Mouse (Mus musculus) forebrain, embryonic 15.5 days (tissue): ENCODE measurements around the gene Plcb1. TPM values are rescaled to one million over a fixed set of nuclear protein-coding genes. Genes with fewer than 3 reads are reported as not detected.
A peak's percentile ranks its signal among the peaks of the same experiment; 100 is the strongest.

ENCODE experiments used
- ATAC-seq: fragments of 200-750 bp; cut with Nextera tagmentation; replicated peaks from 2 replicates; pipeline ENCODE4 v1.8.0; 2017; ENCODE audit warnings: mild to moderate bottlenecking, moderate TSS enrichment, moderate library complexity
- H3K27ac ChIP-seq: fragments of 300-500 bp; sonication (generic); replicated peaks from 2 replicates; pipeline ENCODE4 v1.5.1; 2015; ENCODE audit warnings: mild to moderate bottlenecking, inconsistent platforms
- H3K27me3 ChIP-seq: fragments of 300-500 bp; sonication (generic); 2 replicates; pipeline ENCODE4 v1.6.1; 2015; ENCODE audit warnings: inconsistent platforms
- H3K36me3 ChIP-seq: fragments of 300-500 bp; sonication (generic); 2 replicates; pipeline ENCODE4 v1.6.1; 2015; ENCODE audit warnings: mild to moderate bottlenecking, inconsistent platforms
- H3K4me1 ChIP-seq: fragments of 300-500 bp; sonication (generic); 2 replicates; pipeline ENCODE4 v1.6.1; 2015; ENCODE audit warnings: inconsistent platforms
- H3K4me2 ChIP-seq: fragments of 300-500 bp; sonication (generic); replicated peaks from 2 replicates; pipeline ENCODE4 v1.6.1; 2015; ENCODE audit warnings: mild to moderate bottlenecking, inconsistent platforms
- H3K4me3 ChIP-seq: fragments of 300-500 bp; sonication (generic); 2 replicates; pipeline ENCODE4 v1.5.1; 2015; ENCODE audit warnings: mild to moderate bottlenecking, inconsistent platforms
- H3K9ac ChIP-seq: fragments of 300-500 bp; sonication (generic); replicated peaks from 2 replicates; pipeline ENCODE4 v1.6.1; 2015; ENCODE audit warnings: mild to moderate bottlenecking, inconsistent platforms
- H3K9me3 ChIP-seq: fragments of 300-500 bp; sonication (generic); 2 replicates; pipeline ENCODE4 v1.6.1; 2016; ENCODE audit warnings: inconsistent platforms
- WGBS: fragments of 180-500 bp; shearing (Covaris S2); methylation state at CpG from one replicate; pipeline ENCODE4 v1.1.7; 2015; ENCODE audit warnings: mixed read lengths; 5-methylcytosine and 5-hydroxymethylcytosine counted together
- polyA plus RNA-seq: library from polyadenylated mRNA; unstranded; fragments of >200 nt; fragmentation: Nextera tagmentation; extraction: Ambion mirVana; gene quantifications from 2 replicates; pipeline ENCODE4 v1.2.1, GENCODE M21; 2015

The Plcb1 gene
- polyA plus RNA-seq, 1 experiment from 2014 or later = 45.8 TPM

- H3K9me3 ChIP-seq = no peaks in the 10 kb centered on the region
- no peak overlapping the region for H3K4me3 ChIP-seq
- H3K27me3 ChIP-seq = no peaks in the 10 kb centered on the region
- WGBS = 72% methylated on average over 6 of the region's 6 CpGs
- H3K27ac ChIP-seq = no peak overlapping the region
- no peak overlapping the region for H3K4me2 ChIP-seq
- H3K4me1 ChIP-seq = no peaks in the 10 kb centered on the region
- H3K36me3 ChIP-seq = no peaks in the 10 kb centered on the region
- ATAC-seq = no peak
- H3K9ac ChIP-seq = no peak overlapping the region
Observed at GRCm38 (mm10) chr2:134844391-134845238, 58.7 kb downstream of the Plcb1 start.

GRCm38 (mm10) chr2:134845239-134845738 is 59.4 kb downstream of the Plcb1 start:
- Histone ChIP-seq H3K4me2 (no peak overlapping the region), H3K27ac (no peak overlapping the region), H3K36me3 (no peaks in the 10 kb centered on the region), H3K9ac (no peak overlapping the region), H3K9me3 (no peaks in the 10 kb centered on the region), H3K27me3 (no peaks in the 10 kb centered on the region), H3K4me1 (no peaks in the 10 kb centered on the region), H3K4me3 (no peak overlapping the region)
- ATAC-seq = no peak
- WGBS = 68% methylated on average over 3 of the region's 3 CpGs

GRCm38 (mm10) chr2:134846555-134846954 is 60.7 kb downstream of the Plcb1 start:
- WGBS = 91% methylated on average over 3 of the region's 3 CpGs
- Histone ChIP-seq H3K27me3 (no peaks in the 10 kb centered on the region), H3K27ac (no peak overlapping the region), H3K9me3 (no peaks in the 10 kb centered on the region), H3K36me3 (no peaks in the 10 kb centered on the region), H3K9ac (no peak overlapping the region), H3K4me3 (no peak overlapping the region), H3K4me2 (no peak overlapping the region), H3K4me1 (no peaks in the 10 kb centered on the region)
- no peak for ATAC-seq

GRCm38 (mm10) chr2:134851189-134852171 is 65.6 kb downstream of the Plcb1 start:
- Histone ChIP-seq H3K4me3 (no peak overlapping the region), H3K4me1 (no peaks in the 10 kb centered on the region), H3K9ac (no peak overlapping the region), H3K4me2 (no peak overlapping the region), H3K9me3 (no peaks in the 10 kb centered on the region), H3K27me3 (no peaks in the 10 kb centered on the region), H3K27ac (no peak overlapping the region), H3K36me3 (no peaks in the 10 kb centered on the region)
- WGBS = 80% methylated on average over 13 of the region's 13 CpGs
- ATAC-seq = no peak

- Histone ChIP-seq H3K4me1 (no peaks in the 10 kb centered on the region), H3K4me2 (no peak overlapping the region), H3K4me3 (no peak overlapping the region), H3K27me3 (no peaks in the 10 kb centered on the region), H3K9me3 (no peaks in the 10 kb centered on the region), H3K36me3 (no peaks in the 10 kb centered on the region), H3K9ac (no peak overlapping the region), H3K27ac (no peak overlapping the region)
- ATAC-seq = no peak
Observed at GRCm38 (mm10) chr2:134856239-134856638, 70.4 kb downstream of the Plcb1 start.

GRCm38 (mm10) chr2:134856691-134857090 is 70.8 kb downstream of the Plcb1 start:
- Histone ChIP-seq H3K36me3 (no peaks in the 10 kb centered on the region), H3K4me2 (no peak overlapping the region), H3K9me3 (no peaks in the 10 kb centered on the region), H3K27ac (no peak overlapping the region), H3K9ac (no peak overlapping the region), H3K4me3 (no peak overlapping the region), H3K4me1 (no peaks in the 10 kb centered on the region), H3K27me3 (no peaks in the 10 kb centered on the region)
- no peak for ATAC-seq
- WGBS = 26% methylated on average over 2 of the region's 2 CpGs

GRCm38 (mm10) chr2:134864985-134865645 is 79.2 kb downstream of the Plcb1 start:
- Histone ChIP-seq H3K4me2 (no peak overlapping the region), H3K27ac (no peak overlapping the region), H3K9ac (no peak overlapping the region), H3K36me3 (no peaks in the 10 kb centered on the region), H3K4me3 (no peak overlapping the region), H3K27me3 (no peaks in the 10 kb centered on the region), H3K4me1 (no peaks in the 10 kb centered on the region), H3K9me3 (no peaks in the 10 kb centered on the region)
- ATAC-seq = no peak
- 69% methylated on average over 7 of the region's 7 CpGs for WGBS

- H3K27me3 ChIP-seq = no peaks in the 10 kb centered on the region
- no peak overlapping the region for H3K27ac ChIP-seq
- no peak overlapping the region for H3K4me3 ChIP-seq
- WGBS = 90% methylated on average over 6 of the region's 6 CpGs
- 0 out of 2 replicates have a peak, but pooled peaks cover 4% of the 10 kb centered on the region for H3K4me1 ChIP-seq
- H3K36me3 ChIP-seq = no peaks in the 10 kb centered on the region
- ATAC-seq = no peak
- no peaks in the 10 kb centered on the region for H3K9me3 ChIP-seq
- no peak overlapping the region for H3K4me2 ChIP-seq
- no peak overlapping the region for H3K9ac ChIP-seq
Observed at GRCm38 (mm10) chr2:134867381-134867780, 81.5 kb downstream of the Plcb1 start.

GRCm38 (mm10) chr2:134871692-134872489 is 86.0 kb downstream of the Plcb1 start:
- Histone ChIP-seq H3K9ac (no peak overlapping the region), H3K4me1 (0 out of 2 replicates have a peak, but pooled peaks cover 6% of the 10 kb centered on the region), H3K4me2 (no peak overlapping the region), H3K27ac (no peak overlapping the region), H3K4me3 (no peak overlapping the region), H3K36me3 (no peaks in the 10 kb centered on the region), H3K9me3 (no peaks in the 10 kb centered on the region), H3K27me3 (no peaks in the 10 kb centered on the region)
- WGBS = 66% methylated on average over 9 of the region's 9 CpGs
- ATAC-seq = 0 out of 2 replicates have a peak, but pooled peaks have one; percentile 55

- Histone ChIP-seq H3K4me3 (no peak overlapping the region), H3K27me3 (no peaks in the 10 kb centered on the region), H3K36me3 (no peaks in the 10 kb centered on the region), H3K9me3 (no peaks in the 10 kb centered on the region), H3K4me2 (no peak overlapping the region), H3K9ac (no peak overlapping the region), H3K4me1 (0 out of 2 replicates have a peak, but pooled peaks cover 6% of the 10 kb centered on the region), H3K27ac (no peak overlapping the region)
- no peak for ATAC-seq
Observed at GRCm38 (mm10) chr2:134872490-134872781, 86.6 kb downstream of the Plcb1 start.

GRCm38 (mm10) chr2:134877148-134877547 is 91.3 kb downstream of the Plcb1 start:
- Histone ChIP-seq H3K9ac (no peak overlapping the region), H3K36me3 (no peaks in the 10 kb centered on the region), H3K9me3 (no peaks in the 10 kb centered on the region), H3K27me3 (no peaks in the 10 kb centered on the region), H3K4me1 (0 out of 2 replicates have a peak, but pooled peaks cover 4% of the 10 kb centered on the region), H3K4me3 (no peak overlapping the region), H3K27ac (no peak overlapping the region), H3K4me2 (no peak overlapping the region)
- WGBS = 73% methylated on average over 4 of the region's 4 CpGs
- no peak for ATAC-seq
